ENCODE assay signal across 10 mouse cellular contexts in genomic region chr6:68201448-68201847, GRCm38 (mm10).
DNase-seq lines count a peak whose midpoint lies in the region; ATAC-seq lines count a peak whose summit lies in the region.
"Had no signal": no experiment of that assay in that cellular context is flagged by ENCODE, and none has a peak within 500 bp of the region (broad histone marks: within the 10 kb centered on the region; RNA-seq: fewer than 3 reads in every experiment).

No protein-coding gene starts in this region.

- intact Hi-C loops in heart, postnatal 14 days (cut with DNase I), result no loop called here

- DNase-seq in heart, adult 18-20 months, result peak; percentile 1 to 2
- DNase-seq in heart, postnatal 14 days, result no peak
- peak; percentile 26 for DNase-seq in lung, postnatal 36 days
- DNase-seq in lung, postnatal 25 days (ENCODE audit: low spot score), result no peak
- DNase-seq in retina, embryonic 14.5 days (ENCODE audit: low spot score), result peak; percentile 72
- DNase-seq in urinary bladder, postnatal 25 days (ENCODE audit: low spot score), result no peak
- DNase-seq: gastrocnemius, postnatal 36 days; heart, postnatal 4 days had no signal

- peak; percentile 83 for ATAC-seq in activated CD4-positive, CD25-positive, alpha-beta regulatory T cell, adult 4 months
- no peak for ATAC-seq in erythroid progenitor cell, adult 5-6 weeks (replicated peaks; ENCODE audit: low FRiP score, poor library complexity, severe bottlenecking)

Comparison
In these comparisons a context has a peak if more than half of its experiments do, and no peak if none do; other contexts are left out.
1. DNase-seq: peak in heart, adult 18-20 months (2 of 2), lung, postnatal 36 days (single experiment) and retina, embryonic 14.5 days (single experiment); none in heart, postnatal 14 days (0 of 2), lung, postnatal 25 days (single experiment) and urinary bladder, postnatal 25 days (single experiment).